Mouse (Mus musculus) hindbrain, embryonic 12.5 days (tissue): ENCODE results near the gene Ntsr2. TPM values are rescaled to one million over a fixed set of nuclear protein-coding genes. Genes with fewer than 3 reads are reported as not detected.

Source experiments
- ATAC-seq: fragments of 200-750 bp; cut with Nextera tagmentation; 2 replicates; pipeline ENCODE4 v1.8.0; 2017; ENCODE audit warnings: moderate TSS enrichment; ENCODE audit not compliant: low FRiP score
- H3K27ac ChIP-seq: fragments of 300-500 bp; sonication (generic); 2 replicates; pipeline ENCODE4 v1.5.1; 2016; ENCODE audit warnings: mild to moderate bottlenecking
- H3K27me3 ChIP-seq: fragments of 300-500 bp; sonication (generic); 2 replicates; pipeline ENCODE4 v1.6.1; 2016; ENCODE audit warnings: mild to moderate bottlenecking
- H3K36me3 ChIP-seq: fragments of 300-500 bp; sonication (generic); 2 replicates; pipeline ENCODE4 v1.6.1; 2016; ENCODE audit warnings: mild to moderate bottlenecking
- H3K4me1 ChIP-seq: fragments of 300-500 bp; sonication (generic); 2 replicates; pipeline ENCODE4 v1.6.1; 2016
- H3K4me2 ChIP-seq: fragments of 300-500 bp; sonication (generic); replicated peaks from 2 replicates; pipeline ENCODE4 v1.6.1; 2016; ENCODE audit warnings: mild to moderate bottlenecking
- H3K4me3 ChIP-seq: fragments of 300-500 bp; sonication (generic); 2 replicates; pipeline ENCODE4 v1.5.1; 2016; ENCODE audit warnings: mild to moderate bottlenecking
- H3K9ac ChIP-seq: fragments of 300-500 bp; sonication (generic); 2 replicates; pipeline ENCODE4 v1.6.1; 2016; ENCODE audit warnings: mild to moderate bottlenecking, moderate library complexity
- H3K9me3 ChIP-seq: fragments of 300-500 bp; sonication (generic); replicated peaks from 2 replicates; pipeline ENCODE4 v1.6.1; 2016; ENCODE audit warnings: mild to moderate bottlenecking
- WGBS: fragments of 180-500 bp; shearing (Covaris S2); methylation state at CpG from one replicate; pipeline ENCODE4 v1.1.7; 2016; 5-methylcytosine and 5-hydroxymethylcytosine counted together
- polyA plus RNA-seq: library from polyadenylated mRNA; unstranded; fragments of >200 nt; fragmentation: Nextera tagmentation; extraction: Ambion mirVana; gene quantifications from 2 replicates; pipeline ENCODE4 v1.2.1, GENCODE M21; 2016

The Ntsr2 gene
- polyA plus RNA-seq = 0.17 and 0.39 TPM in 2 replicates

GRCm38 (mm10) chr12:16653332-16654093, at the start of gene Ntsr2:
Gene Ntsr2 (plus strand): TSS chr12:16653382.
- peak within 1 kb of the TSS; percentile 28; the same call in 1 of the 2 replicates for H3K9ac ChIP-seq
- no peak within 1 kb of the TSS for H3K27ac ChIP-seq
- no peaks in the 10 kb centered on the region for H3K9me3 ChIP-seq
- WGBS = 6% methylated on average over 58 of the region's 58 CpGs
- H3K36me3 ChIP-seq = no peaks in the 10 kb centered on the region
- peaks cover 11% of the 10 kb centered on the region for H3K4me1 ChIP-seq
- peak; percentile 89 for ATAC-seq
- H3K4me2 ChIP-seq = peak within 1 kb of the TSS; percentile 61
- H3K27me3 ChIP-seq = peaks cover 40% of the 10 kb centered on the region
- H3K4me3 ChIP-seq = peak within 1 kb of the TSS; percentile 28

- H3K27ac ChIP-seq = no peak overlapping the region
- H3K9ac ChIP-seq = no peak overlapping the region
- H3K4me1 ChIP-seq = no peaks in the 10 kb centered on the region
- WGBS = 67% methylated on average over 5 of the region's 5 CpGs
- H3K27me3 ChIP-seq = no peaks in the 10 kb centered on the region
- H3K4me3 ChIP-seq = no peak overlapping the region
- no peak for ATAC-seq
- H3K9me3 ChIP-seq = no peaks in the 10 kb centered on the region
- no peaks in the 10 kb centered on the region for H3K36me3 ChIP-seq
- H3K4me2 ChIP-seq = no peak overlapping the region
Measured at GRCm38 (mm10) chr12:16605624-16606023, 47.6 kb upstream of the Ntsr2 start.

- Histone ChIP-seq H3K4me3 (no peak within 1 kb of the TSS), H3K4me1 (no peaks in the 10 kb centered on the region), H3K4me2 (no peak within 1 kb of the TSS), H3K36me3 (no peaks in the 10 kb centered on the region), H3K27ac (no peak within 1 kb of the TSS), H3K27me3 (no peaks in the 10 kb centered on the region), H3K9me3 (no peaks in the 10 kb centered on the region), H3K9ac (no peak within 1 kb of the TSS)
- ATAC-seq = no peak
- WGBS = 77% methylated on average over 2 of the region's 2 CpGs
Measured at GRCm38 (mm10) chr12:16610936-16611335, 42.2 kb upstream of the Ntsr2 start, which contains the start of gene Lpin1. Gene Lpin1 (minus strand): TSS chr12:16610966.

- no peak overlapping the region for H3K27ac ChIP-seq
- no peak overlapping the region for H3K4me3 ChIP-seq
- no peaks in the 10 kb centered on the region for H3K9me3 ChIP-seq
- H3K27me3 ChIP-seq = no peaks in the 10 kb centered on the region
- no peak overlapping the region for H3K4me2 ChIP-seq
- ATAC-seq = no peak
- H3K36me3 ChIP-seq = no peaks in the 10 kb centered on the region
- no peak overlapping the region for H3K9ac ChIP-seq
- peaks cover 10% of the 10 kb centered on the region for H3K4me1 ChIP-seq
- WGBS = 64% methylated on average over 3 of the region's 3 CpGs
Measured at GRCm38 (mm10) chr12:16614556-16614955, 38.6 kb upstream of the Ntsr2 start.

- Histone ChIP-seq H3K27ac (no peak overlapping the region), H3K4me1 (peaks cover 14% of the 10 kb centered on the region), H3K9ac (no peak overlapping the region), H3K4me2 (no peak overlapping the region), H3K27me3 (no peaks in the 10 kb centered on the region), H3K36me3 (no peaks in the 10 kb centered on the region), H3K9me3 (no peaks in the 10 kb centered on the region), H3K4me3 (no peak overlapping the region)
- 79% methylated on average over 2 of the region's 2 CpGs for WGBS
- ATAC-seq = no peak
Measured at GRCm38 (mm10) chr12:16615738-16616137, 37.4 kb upstream of the Ntsr2 start.

GRCm38 (mm10) chr12:16618512-16619274, 34.5 kb upstream of the Ntsr2 start:
- Histone ChIP-seq H3K4me1 (peaks cover 14% of the 10 kb centered on the region), H3K4me2 (no peak overlapping the region), H3K27ac (peak overlapping the region; percentile 17; the same call in 1 of the 2 replicates), H3K9ac (no peak overlapping the region), H3K9me3 (no peaks in the 10 kb centered on the region), H3K4me3 (no peak overlapping the region), H3K36me3 (no peaks in the 10 kb centered on the region), H3K27me3 (no peaks in the 10 kb centered on the region)
- ATAC-seq = peak; percentile 91
- WGBS = 11% methylated on average over 12 of the region's 12 CpGs

GRCm38 (mm10) chr12:16619453-16619852, 33.7 kb upstream of the Ntsr2 start:
- no peak overlapping the region for H3K9ac ChIP-seq

GRCm38 (mm10) chr12:16620230-16620629, 33.0 kb upstream of the Ntsr2 start:
- no peaks in the 10 kb centered on the region for H3K27me3 ChIP-seq

More at GRCm38 (mm10) chr12:16619453-16619852, 33.7 kb upstream of the Ntsr2 start:
- no peaks in the 10 kb centered on the region for H3K9me3 ChIP-seq
- H3K27me3 ChIP-seq = no peaks in the 10 kb centered on the region
- no peaks in the 10 kb centered on the region for H3K36me3 ChIP-seq
- H3K27ac ChIP-seq = peak overlapping the region; percentile 5; the same call in 1 of the 2 replicates
- H3K4me3 ChIP-seq = no peak overlapping the region
- peak; percentile 20; the same call in 1 of the 2 replicates for ATAC-seq
- no peak overlapping the region for H3K4me2 ChIP-seq
- WGBS = 76% methylated on average over 6 of the region's 6 CpGs
- H3K4me1 ChIP-seq = peaks cover 14% of the 10 kb centered on the region

GRCm38 (mm10) chr12:16630152-16630865, 22.9 kb upstream of the Ntsr2 start:
- Histone ChIP-seq H3K27me3 (no peaks in the 10 kb centered on the region), H3K9me3 (no peaks in the 10 kb centered on the region), H3K4me3 (no peak overlapping the region), H3K4me2 (no peak overlapping the region), H3K9ac (no peak overlapping the region), H3K36me3 (no peaks in the 10 kb centered on the region), H3K27ac (no peak overlapping the region), H3K4me1 (no peaks in the 10 kb centered on the region)
- ATAC-seq = no peak
- 74% methylated on average over 7 of the region's 7 CpGs for WGBS

More at GRCm38 (mm10) chr12:16620230-16620629, 33.0 kb upstream of the Ntsr2 start:
- no peak overlapping the region for H3K27ac ChIP-seq
- WGBS = 82% methylated on average over 3 of the region's 3 CpGs
- no peak overlapping the region for H3K9ac ChIP-seq
- H3K4me1 ChIP-seq = peaks cover 14% of the 10 kb centered on the region
- no peak overlapping the region for H3K4me3 ChIP-seq
- H3K4me2 ChIP-seq = no peak overlapping the region
- ATAC-seq = no peak
- no peaks in the 10 kb centered on the region for H3K9me3 ChIP-seq
- no peaks in the 10 kb centered on the region for H3K36me3 ChIP-seq

GRCm38 (mm10) chr12:16630866-16631185, 22.4 kb upstream of the Ntsr2 start:
- H3K36me3 ChIP-seq = no peaks in the 10 kb centered on the region
- no peaks in the 10 kb centered on the region for H3K9me3 ChIP-seq
- no peak overlapping the region for H3K9ac ChIP-seq
- no peaks in the 10 kb centered on the region for H3K27me3 ChIP-seq
- no peaks in the 10 kb centered on the region for H3K4me1 ChIP-seq
- no peak overlapping the region for H3K4me3 ChIP-seq
- no peak overlapping the region for H3K27ac ChIP-seq
- ATAC-seq = no peak
- H3K4me2 ChIP-seq = no peak overlapping the region
- 89% methylated on average over 1 of the region's 1 CpGs for WGBS

GRCm38 (mm10) chr12:16631423-16631822, 21.8 kb upstream of the Ntsr2 start:
- no peak overlapping the region for H3K27ac ChIP-seq
- H3K4me3 ChIP-seq = no peak overlapping the region
- H3K36me3 ChIP-seq = no peaks in the 10 kb centered on the region
- H3K27me3 ChIP-seq = no peaks in the 10 kb centered on the region
- ATAC-seq = no peak
- H3K4me2 ChIP-seq = no peak overlapping the region
- 74% methylated on average over 2 of the region's 2 CpGs for whole genome bisulfite sequencing
- no peak overlapping the region for H3K9ac ChIP-seq
- H3K4me1 ChIP-seq = no peaks in the 10 kb centered on the region
- H3K9me3 ChIP-seq = no peaks in the 10 kb centered on the region

GRCm38 (mm10) chr12:16633235-16633634, 19.9 kb upstream of the Ntsr2 start:
- Histone ChIP-seq H3K4me1 (no peaks in the 10 kb centered on the region), H3K9me3 (no peaks in the 10 kb centered on the region), H3K4me2 (no peak overlapping the region), H3K36me3 (no peaks in the 10 kb centered on the region), H3K27ac (no peak overlapping the region), H3K4me3 (no peak overlapping the region), H3K9ac (no peak overlapping the region), H3K27me3 (no peaks in the 10 kb centered on the region)
- 75% methylated on average over 6 of the region's 6 CpGs for WGBS
- no peak for ATAC-seq
